Mouse (Mus musculus): ENCODE data around the gene Sufu. TPM values are rescaled to one million over a fixed set of nuclear protein-coding genes. Genes with fewer than 3 reads are reported as not detected.

Sufu gene
- polyA plus RNA-seq, 2 experiments: 30.6 to 35.5 TPM

GRCm38 (mm10) chr19:46463446-46463845 lies 66.8 kb downstream of the Sufu start:
- Histone ChIP-seq H3K27me3 (ENCODE audit: control insufficient read depth, insufficient read depth, low read length) (no peaks in the 10 kb centered on the region), H3K9me3 (ENCODE audit: control insufficient read depth, low read length) (no peaks in the 10 kb centered on the region), H3K4me2 (replicated peaks; ENCODE audit: low read depth, low read length, severe bottlenecking) (no peak overlapping the region), H3K4me1 (ENCODE audit: control insufficient read depth, insufficient read depth, low read length) (no peaks in the 10 kb centered on the region), H3K9ac (ENCODE audit: low read depth, low read length, severe bottlenecking) (no peak overlapping the region), H3K36me3 (ENCODE audit: control insufficient read depth, insufficient read depth, low read length) (peaks cover 45% of the 10 kb centered on the region), H3K4me3 (replicated peaks; ENCODE audit: low read length) (no peak overlapping the region), H3K27ac (replicated peaks; ENCODE audit: low read depth, low read length) (no peak overlapping the region)
- 98% methylated on average over 4 of the region's 4 CpGs for WGBS
- no peak for ATAC-seq (ENCODE audit: low FRiP score, low read depth)
- DNase-seq (ENCODE audit: low spot score): no peak
- no peak for TF ChIP-seq POLR2A (IDR thresholded peaks at IDR 0.05; ENCODE audit: borderline replicate concordance, extremely low read depth, insufficient read depth, insufficient read length)

- Histone ChIP-seq H3K4me2 (replicated peaks; ENCODE audit: low read depth, low read length, severe bottlenecking) (no peak overlapping the region), H3K27me3 (ENCODE audit: control insufficient read depth, insufficient read depth, low read length) (no peaks in the 10 kb centered on the region), H3K4me3 (replicated peaks; ENCODE audit: low read length) (no peak overlapping the region), H3K9ac (ENCODE audit: low read depth, low read length, severe bottlenecking) (peak overlapping the region; percentile 7; the same call in 1 of the 2 replicates), H3K9me3 (ENCODE audit: control insufficient read depth, low read length) (no peaks in the 10 kb centered on the region), H3K4me1 (ENCODE audit: control insufficient read depth, insufficient read depth, low read length) (peaks cover 4% of the 10 kb centered on the region; the same call in 1 of the 2 replicates), H3K27ac (replicated peaks; ENCODE audit: low read depth, low read length) (no peak overlapping the region), H3K36me3 (ENCODE audit: control insufficient read depth, insufficient read depth, low read length) (peaks cover 21% of the 10 kb centered on the region)
- no peak for DNase-seq (ENCODE audit: low spot score)
- no peak for ATAC-seq (ENCODE audit: low FRiP score, low read depth)
- no peak for TF ChIP-seq POLR2A (IDR thresholded peaks at IDR 0.05; ENCODE audit: borderline replicate concordance, extremely low read depth, insufficient read depth, insufficient read length)
- 77% methylated on average over 6 of the region's 6 CpGs for WGBS
These were observed 69.5 kb downstream of the Sufu start for GRCm38 (mm10) chr19:46466160-46466559.

GRCm38 (mm10) chr19:46467051-46467503 lies 70.4 kb downstream of the Sufu start:
- Histone ChIP-seq H3K4me2 (replicated peaks; ENCODE audit: low read depth, low read length, severe bottlenecking) (no peak overlapping the region), H3K27me3 (ENCODE audit: control insufficient read depth, insufficient read depth, low read length) (no peaks in the 10 kb centered on the region), H3K27ac (replicated peaks; ENCODE audit: low read depth, low read length) (no peak overlapping the region), H3K9me3 (ENCODE audit: control insufficient read depth, low read length) (no peaks in the 10 kb centered on the region), H3K4me3 (replicated peaks; ENCODE audit: low read length) (no peak overlapping the region), H3K4me1 (ENCODE audit: control insufficient read depth, insufficient read depth, low read length) (peaks cover 12% of the 10 kb centered on the region; the same call in 1 of the 2 replicates), H3K36me3 (ENCODE audit: control insufficient read depth, insufficient read depth, low read length) (peaks cover 16% of the 10 kb centered on the region), H3K9ac (ENCODE audit: low read depth, low read length, severe bottlenecking) (0 out of 2 replicates have a peak overlapping the region, but pooled peaks have one; percentile 7)
- no peak for DNase-seq (ENCODE audit: low spot score)
- TF ChIP-seq POLR2A (IDR thresholded peaks at IDR 0.05; ENCODE audit: borderline replicate concordance, extremely low read depth, insufficient read depth, insufficient read length): no peak
- ATAC-seq (ENCODE audit: low FRiP score, low read depth): no peak
- WGBS: 52% methylated on average over 3 of the region's 3 CpGs

GRCm38 (mm10) chr19:46470364-46471240 lies 73.9 kb downstream of the Sufu start:
- Histone ChIP-seq H3K9me3 (ENCODE audit: control insufficient read depth, low read length) (no peaks in the 10 kb centered on the region), H3K27ac (replicated peaks; ENCODE audit: low read depth, low read length) (peak overlapping the region; percentile 63), H3K27me3 (ENCODE audit: control insufficient read depth, insufficient read depth, low read length) (no peaks in the 10 kb centered on the region), H3K4me3 (replicated peaks; ENCODE audit: low read length) (no peak overlapping the region), H3K9ac (ENCODE audit: low read depth, low read length, severe bottlenecking) (no peak overlapping the region), H3K4me1 (ENCODE audit: control insufficient read depth, insufficient read depth, low read length) (peaks cover 12% of the 10 kb centered on the region; the same call in 1 of the 2 replicates), H3K4me2 (replicated peaks; ENCODE audit: low read depth, low read length, severe bottlenecking) (no peak overlapping the region), H3K36me3 (ENCODE audit: control insufficient read depth, insufficient read depth, low read length) (peaks cover 29% of the 10 kb centered on the region)
- DNase-seq (ENCODE audit: low spot score) (no peak), ATAC-seq (ENCODE audit: low FRiP score, low read depth) (no peak)
- WGBS: 34% methylated on average over 17 of the region's 17 CpGs
- TF ChIP-seq POLR2A (IDR thresholded peaks at IDR 0.05; ENCODE audit: borderline replicate concordance, extremely low read depth, insufficient read depth, insufficient read length): no peak

GRCm38 (mm10) chr19:46471324-46472093 lies 74.8 kb downstream of the Sufu start:
- Histone ChIP-seq H3K9ac (ENCODE audit: low read depth, low read length, severe bottlenecking) (no peak overlapping the region), H3K36me3 (ENCODE audit: control insufficient read depth, insufficient read depth, low read length) (peaks cover 33% of the 10 kb centered on the region), H3K4me1 (ENCODE audit: control insufficient read depth, insufficient read depth, low read length) (peaks cover 12% of the 10 kb centered on the region; the same call in 1 of the 2 replicates), H3K27ac (replicated peaks; ENCODE audit: low read depth, low read length) (peak overlapping the region; percentile 63; the same call in 1 of the 2 replicates), H3K9me3 (ENCODE audit: control insufficient read depth, low read length) (no peaks in the 10 kb centered on the region), H3K4me3 (replicated peaks; ENCODE audit: low read length) (no peak overlapping the region), H3K4me2 (replicated peaks; ENCODE audit: low read depth, low read length, severe bottlenecking) (no peak overlapping the region), H3K27me3 (ENCODE audit: control insufficient read depth, insufficient read depth, low read length) (no peaks in the 10 kb centered on the region)
- ATAC-seq (ENCODE audit: low FRiP score, low read depth) (no peak), DNase-seq (ENCODE audit: low spot score) (no peak)
- 16% methylated on average over 10 of the region's 10 CpGs for WGBS
- TF ChIP-seq POLR2A (IDR thresholded peaks at IDR 0.05; ENCODE audit: borderline replicate concordance, extremely low read depth, insufficient read depth, insufficient read length): no peak
